Mouse (Mus musculus): ENCODE measurements around the gene Nus1.

Gene Nus1

DNA sequence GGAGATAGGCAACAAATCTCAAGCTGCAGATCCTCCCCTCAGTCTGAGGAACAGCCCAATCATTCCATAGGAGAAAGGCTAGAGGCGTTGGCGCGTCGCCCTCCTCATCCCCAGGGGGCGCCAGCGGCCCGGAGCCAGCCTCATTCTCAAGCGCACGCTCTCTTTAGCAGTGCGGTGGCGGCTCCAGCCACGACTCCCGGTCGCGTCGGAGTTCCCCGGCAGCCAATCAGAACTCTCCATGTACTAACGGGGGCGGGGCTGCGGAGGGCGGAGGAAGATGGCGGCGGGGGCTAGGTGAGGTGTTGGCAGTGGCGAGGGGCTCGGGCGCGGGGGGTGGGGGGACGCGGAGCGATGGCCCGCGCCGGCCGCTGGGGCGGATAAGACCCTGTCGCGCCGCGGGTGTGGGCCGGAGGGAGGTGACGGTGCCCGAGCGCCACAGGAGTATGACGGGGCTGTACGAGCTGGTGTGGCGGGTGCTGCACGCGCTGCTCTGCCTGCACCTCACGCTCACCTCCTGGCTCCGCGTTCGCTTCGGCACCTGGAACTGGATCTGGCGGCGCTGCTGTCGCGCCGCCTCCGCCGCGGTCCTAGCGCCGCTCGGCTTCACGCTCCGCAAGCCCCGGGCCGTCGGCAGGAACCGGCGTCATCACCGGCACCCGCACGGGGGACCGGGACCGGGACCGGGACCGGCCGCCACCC is at the start of gene Nus1:
Gene Nus1, plus strand, starts transcription at position 249 of the 699 bp plus-strand sequence.
- DNase-seq: peak; percentile 99

DNA sequence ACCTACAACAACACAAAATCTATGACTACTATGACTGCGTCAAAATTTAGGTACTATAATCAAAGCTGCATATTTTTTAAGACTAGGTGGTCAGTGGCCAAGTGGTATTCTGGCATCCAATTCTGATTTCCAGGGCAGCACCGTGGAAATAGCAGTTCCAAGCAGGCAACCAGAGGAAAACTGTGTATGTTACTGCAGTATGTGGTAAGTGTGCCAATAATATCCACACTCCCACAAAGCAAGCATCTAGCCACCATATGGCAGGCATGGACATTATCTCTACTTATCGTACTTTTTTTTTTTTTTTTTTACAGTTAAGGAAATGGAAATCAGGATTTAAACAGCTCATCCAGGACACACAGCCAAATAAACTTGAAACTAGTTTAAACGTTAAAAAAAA is 49.0 kb upstream of the Nus1 start:
- no peak for DNase-seq

DNA sequence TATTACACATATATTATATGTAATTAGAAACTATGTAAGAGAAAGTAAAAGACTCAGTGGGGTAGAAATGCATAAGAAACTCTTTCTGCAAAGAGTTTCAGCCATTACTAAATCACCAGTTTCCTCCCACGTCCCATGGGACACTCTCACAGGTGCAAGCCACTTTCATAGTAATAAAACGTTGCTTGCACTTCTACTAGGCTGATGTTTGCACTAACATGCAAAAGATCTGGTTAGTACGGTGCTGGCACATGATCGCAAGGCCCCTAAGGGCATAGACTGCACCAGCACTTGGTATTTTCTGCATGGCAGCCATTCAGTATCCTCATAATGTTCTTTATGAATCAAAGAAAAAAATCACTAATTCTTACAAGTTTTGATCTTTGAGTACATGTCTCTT is 43.5 kb upstream of the Nus1 start:
- no peak for DNase-seq

DNA sequence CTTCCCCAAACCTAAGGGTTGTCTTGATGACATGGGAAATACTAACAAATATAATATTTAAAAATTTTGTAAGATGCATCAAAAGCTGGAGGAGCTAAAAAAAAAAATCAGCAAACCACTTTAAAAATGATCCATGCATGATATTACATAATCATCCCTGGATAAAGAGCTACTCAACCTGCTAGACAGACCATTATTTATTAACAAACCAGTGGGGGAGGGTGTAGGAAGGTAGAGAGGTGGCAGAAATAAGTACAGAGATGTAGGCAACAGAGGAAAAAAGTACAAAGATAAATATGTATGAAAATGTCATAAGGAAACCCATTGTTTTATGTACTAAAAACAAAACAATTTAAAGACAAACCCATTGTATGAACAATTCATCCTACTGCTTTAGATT is 42.7 kb upstream of the Nus1 start:
- no peak for DNase-seq

DNA sequence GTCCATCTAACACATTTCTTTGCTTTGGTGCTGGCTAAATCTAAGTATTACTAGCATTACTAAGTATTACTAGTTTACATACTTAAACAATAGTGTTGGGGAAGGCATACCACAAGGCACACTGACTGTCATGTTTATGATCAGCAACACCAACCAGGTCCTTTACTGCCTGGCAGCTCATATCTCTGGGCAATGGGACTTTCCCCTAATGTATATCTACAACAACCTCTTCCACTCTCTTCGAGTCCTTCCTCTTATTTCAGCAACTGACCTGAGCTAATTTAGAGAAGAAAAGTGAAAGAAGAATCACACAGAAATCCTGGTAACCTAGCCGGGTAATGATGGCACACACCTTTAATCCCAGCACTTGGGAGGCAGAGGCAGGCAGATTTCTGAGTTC is 40.9 kb upstream of the Nus1 start:
- no peak for DNase-seq

DNA sequence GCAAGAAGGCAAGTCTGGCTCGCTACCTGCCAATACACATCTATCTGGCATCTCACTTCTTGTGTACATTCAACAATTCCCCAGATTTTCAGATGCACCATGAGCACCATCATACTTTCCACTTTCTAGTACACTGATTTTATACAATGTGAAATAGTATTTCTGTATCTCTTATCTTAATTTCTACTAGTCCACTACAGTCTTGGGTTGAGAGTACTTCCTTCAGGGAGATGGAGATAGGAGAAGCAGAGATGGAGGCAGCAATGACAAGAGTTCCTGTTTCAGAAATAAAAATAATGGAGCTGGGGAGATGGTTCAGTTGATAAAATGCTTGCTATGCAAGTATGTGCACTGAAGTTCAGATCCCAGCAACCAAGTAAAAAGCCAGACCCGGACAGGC is 39.5 kb upstream of the Nus1 start:
- DNase-seq: no peak

DNA sequence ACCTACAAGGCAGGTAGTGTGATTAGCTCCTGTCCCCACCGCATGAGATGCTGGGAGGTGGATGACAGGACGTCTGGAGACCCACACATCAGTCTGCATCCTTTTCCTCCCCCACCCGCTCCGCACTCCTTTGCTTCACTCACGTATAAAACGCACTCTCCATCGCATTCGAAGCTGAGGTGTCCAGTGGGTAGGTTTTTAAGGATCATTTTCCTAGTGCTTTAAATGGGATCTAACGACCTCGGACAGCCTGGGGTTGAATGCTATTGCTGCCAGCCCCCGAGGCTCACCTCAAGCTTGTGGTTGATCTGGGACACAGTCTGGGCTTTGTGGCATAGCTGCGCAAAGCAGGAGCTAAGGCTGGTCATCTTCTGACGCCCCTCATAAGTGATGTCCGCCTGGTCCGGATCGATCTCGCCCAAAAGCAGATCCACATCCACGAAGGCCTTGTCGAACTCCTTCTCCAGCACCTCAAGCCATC is 36.0 kb upstream of the Nus1 start:
- DNase-seq: no peak

DNA sequence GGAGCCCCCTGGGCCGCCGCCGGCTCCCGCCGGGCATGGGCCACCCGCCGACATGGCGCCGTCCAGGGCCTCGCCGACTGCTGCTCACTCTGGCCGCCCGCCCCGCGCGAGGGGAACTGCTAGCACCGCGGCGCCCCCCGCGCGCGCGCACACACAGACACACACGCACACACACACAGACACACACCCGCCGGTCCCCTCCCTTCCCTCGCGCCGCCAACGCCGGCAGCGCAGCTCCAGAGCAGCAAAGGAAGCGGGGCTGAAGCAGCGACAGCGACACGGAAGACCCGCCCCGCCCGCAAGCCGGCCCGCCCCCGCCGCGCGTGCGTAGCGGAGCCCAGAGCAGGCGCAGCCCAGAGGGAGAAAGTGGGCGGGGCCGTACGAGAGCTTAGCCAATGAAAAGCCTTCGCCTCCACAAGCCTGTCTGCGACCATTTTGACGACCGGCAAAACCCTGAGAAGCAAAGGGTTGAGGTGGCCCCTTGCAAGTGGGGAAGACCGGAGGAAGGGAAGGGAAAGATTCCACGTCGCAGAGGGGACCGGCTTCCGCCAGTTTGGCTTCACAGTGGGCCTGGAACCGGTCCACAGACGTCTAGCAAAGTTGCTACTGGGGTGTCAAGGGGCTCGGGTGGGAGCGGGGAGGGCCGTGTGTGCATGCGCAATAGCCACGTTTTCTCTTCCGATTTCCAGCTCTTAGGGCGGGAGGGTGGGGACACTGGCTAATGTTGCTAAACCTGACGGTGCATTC is 35.3 kb upstream of the Nus1 start, which contains the start of gene Gopc:
Gene Gopc, minus strand, starts transcription at position 280 of the 747 bp plus-strand sequence.
- DNase-seq: peak; percentile 97

DNA sequence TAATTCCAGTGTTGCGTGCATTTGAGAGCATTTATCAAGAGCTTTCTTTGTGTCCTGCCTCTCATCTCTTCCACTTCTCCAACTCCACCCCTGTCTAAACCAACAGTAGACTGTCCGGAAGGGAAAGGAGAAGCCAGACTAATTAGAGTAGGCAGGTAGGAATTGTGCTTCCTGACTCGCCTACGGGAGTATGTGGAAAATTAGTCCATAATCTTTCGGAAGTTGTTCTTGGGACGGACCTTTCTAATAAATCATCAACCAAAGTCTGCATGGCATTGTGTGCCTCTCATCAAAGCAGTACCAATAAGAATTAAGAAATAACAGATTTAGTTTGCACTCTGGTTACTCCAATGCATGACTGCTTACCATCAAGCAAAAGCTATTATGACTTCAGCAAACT is 34.3 kb upstream of the Nus1 start:
- DNase-seq: no peak

DNA sequence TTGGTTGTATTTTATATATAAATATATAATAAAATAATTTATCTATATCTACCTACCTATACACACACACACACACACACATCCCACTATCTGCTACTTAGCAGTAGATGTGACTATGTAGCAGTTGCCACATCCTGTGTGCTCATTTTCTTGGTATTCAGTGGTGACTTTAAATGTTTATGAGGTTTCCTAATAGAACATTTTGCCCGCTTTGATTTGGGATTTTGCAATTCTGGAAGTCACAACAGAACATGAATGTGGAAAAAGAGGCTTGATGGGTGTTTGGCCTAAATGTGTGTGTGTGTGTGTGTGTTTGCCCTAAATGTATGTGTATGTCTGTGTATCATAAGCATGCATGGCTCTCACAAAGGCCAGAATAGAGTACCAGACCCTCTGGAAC is 33.8 kb upstream of the Nus1 start:
- no peak for DNase-seq

DNA sequence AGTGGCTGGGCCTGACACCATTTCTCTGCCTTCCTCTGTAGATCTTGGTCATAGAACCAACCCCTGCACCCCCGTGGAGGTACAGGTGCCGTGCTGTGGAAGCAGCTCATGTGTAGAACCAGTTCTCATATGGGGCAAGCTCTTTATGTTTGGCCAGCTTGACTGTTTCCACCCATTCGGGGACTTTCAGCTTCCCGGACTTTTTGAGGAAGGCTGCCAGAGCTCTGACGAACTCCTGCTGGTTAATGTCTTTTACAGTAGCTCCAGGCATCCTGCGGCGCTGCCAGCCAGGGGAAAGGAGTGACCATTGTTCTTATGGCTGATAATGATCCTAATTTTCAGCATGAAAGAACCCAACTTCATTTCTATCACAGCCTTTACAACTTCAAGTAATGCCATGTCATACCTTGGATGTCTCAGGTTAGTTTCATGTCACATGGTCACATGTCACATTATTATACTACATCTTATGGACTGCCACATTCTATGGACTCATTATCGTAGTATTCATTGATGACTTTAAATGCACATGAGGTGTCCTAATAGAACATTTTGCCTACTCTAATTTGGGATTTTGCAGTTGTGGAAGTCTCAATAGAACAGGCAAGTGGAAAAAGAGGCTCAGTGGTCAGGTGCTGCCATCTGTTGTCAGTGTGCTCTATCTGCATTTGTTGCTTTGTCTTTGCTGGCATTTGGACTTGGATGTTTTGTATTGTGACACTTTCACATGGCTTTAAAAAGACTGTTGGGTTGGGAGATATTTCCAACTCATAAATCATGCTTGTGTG is 32.3 kb upstream of the Nus1 start:
- DNase-seq: peak; percentile 40

DNA sequence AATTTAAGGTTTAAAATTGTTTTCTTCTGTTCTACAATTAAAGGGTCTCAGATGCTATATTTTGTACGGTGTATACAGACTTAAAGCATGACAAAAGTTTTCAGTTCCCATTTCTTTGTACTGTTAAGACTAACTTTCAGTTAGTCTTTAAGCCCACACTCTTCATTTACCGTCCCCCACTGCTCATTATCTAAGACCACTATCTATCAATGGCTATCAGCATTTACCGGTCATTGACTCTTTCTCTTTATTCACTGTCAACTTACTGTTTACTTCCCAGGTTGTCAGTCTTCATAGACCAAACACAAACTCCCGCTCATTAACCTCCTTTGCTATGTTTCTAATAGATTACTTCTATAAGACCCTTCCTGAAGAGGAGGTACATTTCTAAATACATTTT is 30.2 kb upstream of the Nus1 start:
- no peak for DNase-seq

DNA sequence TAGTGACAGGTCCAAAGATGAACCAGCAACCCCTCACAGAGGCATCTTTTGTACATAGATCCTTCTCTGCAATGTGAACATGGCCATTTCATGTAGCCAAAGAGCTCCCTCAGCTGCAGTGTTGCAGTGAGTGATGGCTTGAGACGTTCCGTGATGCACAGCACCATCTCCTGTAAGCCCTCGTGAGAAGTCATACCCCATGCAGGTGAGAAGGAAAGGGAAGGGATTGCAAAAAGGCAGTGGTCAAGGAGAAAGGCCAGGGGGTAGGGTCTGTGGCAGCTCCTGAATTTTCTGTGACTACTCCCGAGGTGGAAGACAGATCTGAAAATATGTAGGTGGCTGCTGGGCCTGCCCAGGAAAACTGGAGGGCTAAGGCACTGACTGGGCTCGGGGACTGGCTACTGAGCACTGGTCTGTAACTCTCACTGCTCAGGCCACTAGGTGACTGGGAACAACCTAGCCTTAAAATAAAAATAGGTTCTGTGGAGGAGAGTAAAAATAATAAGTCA is 28.4 kb upstream of the Nus1 start, which contains the start of gene Nepn:
Gene Nepn, plus strand, starts transcription at position 51 of the 509 bp plus-strand sequence.
- DNase-seq: no peak

DNA sequence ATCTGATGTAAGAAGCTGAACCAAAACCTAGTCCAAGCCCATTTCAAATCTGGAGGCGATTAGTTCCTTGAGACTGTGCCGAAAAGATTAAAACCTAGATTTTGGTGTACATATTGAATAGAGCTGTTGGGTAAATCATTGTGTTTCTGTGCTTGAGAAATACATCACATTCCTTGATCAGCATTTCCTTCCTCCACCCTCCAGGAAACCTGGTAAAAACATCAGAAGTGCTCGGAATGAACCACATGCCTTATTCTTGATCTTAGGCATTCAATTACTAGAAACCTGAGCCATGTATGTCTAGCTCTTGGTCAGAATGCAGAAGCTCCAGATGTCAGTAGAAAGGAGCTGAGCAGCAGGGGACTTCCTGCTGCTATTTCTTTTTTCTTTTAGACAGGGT is 27.9 kb upstream of the Nus1 start:
- no peak for DNase-seq

DNA sequence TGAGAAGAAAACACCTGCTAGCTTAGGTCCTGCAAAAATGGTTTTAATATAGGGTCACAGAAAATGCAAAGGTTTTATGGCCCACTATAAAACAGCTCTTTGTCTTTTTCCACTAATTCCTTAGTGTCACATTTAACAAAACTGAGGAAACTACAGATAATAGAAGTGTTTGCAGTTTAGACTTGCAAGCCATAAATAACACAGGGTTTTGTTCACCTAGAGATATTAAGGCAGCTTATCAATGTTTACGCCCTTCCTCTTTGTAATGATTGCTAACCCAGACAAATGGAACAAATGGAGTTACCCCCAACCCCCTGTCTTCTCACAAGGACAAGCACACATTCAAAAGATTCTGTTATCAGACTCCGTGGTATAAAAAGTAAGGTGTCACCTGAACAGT is 26.1 kb upstream of the Nus1 start:
- DNase-seq: no peak

DNA sequence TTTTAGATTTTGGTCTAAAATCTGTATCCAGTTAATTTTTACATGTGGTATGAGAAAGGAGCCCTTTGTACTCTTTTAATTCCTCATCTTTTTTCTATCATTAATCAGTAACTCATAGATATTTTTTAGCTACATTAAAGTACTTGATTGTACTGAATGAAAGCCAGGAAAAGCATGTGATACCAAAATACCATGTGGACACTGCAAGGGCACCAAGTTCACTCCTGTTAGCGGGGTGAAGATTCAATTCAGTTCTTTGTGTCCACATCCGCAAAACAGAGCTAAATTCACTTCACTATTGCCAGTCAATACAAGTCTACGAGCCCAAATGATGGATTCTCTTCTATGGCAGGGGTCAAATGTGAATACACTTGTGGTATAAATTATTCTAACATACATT is 20.7 kb upstream of the Nus1 start:
- DNase-seq: no peak

DNA sequence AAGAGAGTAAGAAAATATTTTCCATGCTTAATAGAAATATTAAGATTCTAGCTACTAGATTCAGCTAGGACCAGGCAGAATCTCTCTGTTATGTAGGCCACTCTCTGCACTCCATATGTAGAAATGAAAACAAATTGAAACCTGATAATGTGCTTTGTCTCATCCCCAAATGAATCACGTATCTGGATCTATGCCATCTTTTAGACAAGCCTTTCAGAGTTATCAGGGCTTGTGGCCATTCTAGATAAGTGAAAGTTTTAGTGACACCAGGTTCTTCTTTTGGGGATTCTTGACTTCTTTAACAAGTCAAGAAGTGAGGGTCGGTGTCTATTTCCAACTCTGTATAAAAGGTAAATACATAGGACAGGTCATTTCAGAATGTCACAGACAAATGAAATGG is 18.6 kb upstream of the Nus1 start:
- no peak for DNase-seq

DNA sequence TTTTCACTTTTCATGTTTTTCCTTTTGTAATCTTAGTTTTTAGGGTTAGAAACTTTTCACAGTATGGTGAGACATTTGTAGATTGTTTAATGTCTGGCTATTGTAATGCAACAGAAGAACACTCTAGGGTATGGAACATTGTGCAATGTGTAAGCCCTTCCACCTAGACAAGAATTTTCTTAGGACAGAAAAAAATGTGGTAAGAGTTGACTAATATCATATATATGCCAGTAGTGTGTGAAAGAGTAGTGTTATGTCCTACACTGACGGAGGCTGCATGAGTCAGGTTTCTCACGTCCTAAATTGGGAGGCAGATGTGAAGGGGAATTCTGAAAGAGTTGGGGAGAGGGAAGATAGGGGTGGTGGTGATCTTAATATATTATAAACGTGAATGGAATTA is 17.6 kb upstream of the Nus1 start:
- DNase-seq: no peak

DNA sequence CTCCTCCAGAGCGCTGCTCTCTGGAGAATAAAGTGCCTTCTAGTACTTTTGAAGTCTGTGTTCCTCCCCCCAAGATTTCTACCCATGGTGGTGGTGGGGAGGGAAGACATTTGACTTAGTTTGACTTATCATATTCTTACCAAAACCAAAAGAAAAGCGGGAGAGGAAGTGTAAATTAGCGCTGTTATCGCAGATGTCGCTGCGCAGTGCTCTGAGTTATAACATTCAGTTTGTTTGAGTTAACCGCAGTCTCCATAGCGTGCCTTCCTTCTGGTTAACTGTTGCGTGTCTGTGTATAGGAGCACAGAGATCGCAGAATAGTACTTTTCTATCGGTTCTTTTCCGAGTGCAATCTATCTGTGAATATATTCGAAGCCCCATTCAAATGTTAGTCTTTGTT is 12.2 kb upstream of the Nus1 start:
- no peak for DNase-seq

DNA sequence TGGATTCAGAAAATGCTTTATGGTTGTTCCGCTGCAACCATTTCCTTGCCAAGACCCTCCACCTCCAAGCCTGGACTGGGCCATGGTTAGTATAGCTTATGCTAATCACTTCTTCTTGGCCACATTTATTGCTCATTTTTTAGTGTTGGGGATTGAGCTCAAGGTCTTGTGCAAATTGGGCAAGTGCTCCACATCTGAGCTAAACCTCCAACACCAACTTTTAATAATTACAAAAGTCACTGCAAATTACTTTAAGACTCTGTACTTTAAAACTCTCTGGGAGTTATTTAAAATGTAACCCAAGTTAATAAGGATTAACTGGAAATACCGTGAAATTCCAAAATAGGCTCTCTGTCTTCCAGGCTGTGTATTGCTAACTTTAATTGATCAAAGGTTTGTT is 9.8 kb upstream of the Nus1 start:
- no peak for DNase-seq

DNA sequence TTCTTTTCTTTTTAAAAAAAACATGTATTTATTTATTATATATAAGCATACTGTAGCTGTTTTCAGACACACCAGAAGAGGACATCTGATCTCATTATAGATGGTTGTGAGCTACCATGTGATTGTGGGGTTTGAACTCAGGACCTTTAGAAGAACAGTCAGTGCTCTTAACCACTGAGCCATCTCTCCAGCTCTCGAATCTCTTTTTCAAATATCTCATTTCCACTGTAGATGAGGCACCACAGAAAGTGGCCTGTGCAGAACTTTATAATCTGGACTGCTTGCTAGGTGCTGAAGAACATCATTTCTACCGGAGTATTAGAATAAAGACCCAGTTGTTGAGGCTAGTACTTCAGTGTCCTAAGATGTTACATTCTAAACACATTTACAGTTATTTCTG is 2.3 kb upstream of the Nus1 start:
- no peak for DNase-seq

DNA sequence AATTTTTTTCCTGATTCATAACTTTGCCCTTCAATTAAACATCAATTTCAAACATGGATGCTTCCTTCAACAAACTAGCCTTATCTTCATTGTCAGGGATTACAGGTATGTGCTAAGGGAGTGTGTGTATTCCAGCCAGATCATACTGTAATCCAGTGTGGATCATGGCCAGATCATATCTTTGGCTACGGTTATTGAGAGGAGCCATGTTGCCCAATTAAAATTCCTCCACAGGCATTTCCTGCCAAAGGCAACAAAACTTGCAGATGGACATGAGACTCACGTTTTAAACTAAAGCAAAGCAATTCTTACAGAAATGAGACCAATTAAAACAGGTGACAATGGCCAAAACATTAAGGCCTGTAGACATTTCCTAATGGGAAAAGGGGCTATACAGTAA is 889 bp upstream of the Nus1 start:
- DNase-seq: no peak

Measured in right cerebral cortex, postnatal 4 days (tissue).